Mouse (Mus musculus) layer of hippocampus, adult 9-10 months (tissue): ENCODE data around the gene Unc13a.

Experiments
- DNase-seq: peaks from one replicate; pipeline ENCODE4 v3.0.0; 2022; ENCODE audit warnings: low spot score

Gene Unc13a

DNA sequence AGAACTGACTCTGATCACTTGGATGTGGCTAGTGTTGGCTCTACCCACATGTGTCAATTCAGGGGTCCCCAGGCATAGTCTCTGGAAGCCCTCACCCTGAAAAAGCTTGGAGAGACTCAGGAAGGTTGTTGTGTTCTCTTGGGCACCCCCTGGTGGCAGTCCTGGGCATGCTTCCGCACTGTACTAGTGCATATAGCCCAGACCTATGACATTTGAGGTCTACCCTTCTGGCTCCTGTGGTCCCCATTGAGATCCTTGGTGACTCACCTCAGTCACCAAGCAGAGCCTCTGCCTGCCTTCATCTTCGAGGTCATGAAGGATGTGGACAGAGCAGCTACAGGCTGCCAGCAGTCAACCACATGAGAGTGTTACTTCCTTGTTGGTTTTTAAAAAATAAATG, 84.7 kb downstream of the Unc13a start:
- no peak for DNase-seq

DNA sequence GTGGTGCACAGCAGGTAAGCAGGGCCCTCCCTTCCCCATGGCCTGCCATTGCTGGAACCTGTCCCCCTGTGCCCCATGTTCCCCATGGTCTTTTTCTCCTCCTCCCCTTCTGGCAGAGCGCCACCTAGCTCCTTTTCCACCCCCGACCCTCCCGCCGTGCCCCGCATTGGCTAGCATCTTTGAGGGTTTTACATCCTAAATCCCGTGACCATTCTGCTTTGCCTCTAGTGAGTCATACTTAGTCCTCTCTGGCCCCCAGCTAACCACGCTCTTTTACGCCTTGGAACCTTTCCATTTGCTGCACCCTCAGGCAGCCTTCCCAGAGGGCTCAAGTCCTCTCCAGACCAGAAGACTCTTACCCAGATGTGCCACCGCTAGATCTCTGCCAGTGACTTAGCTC, 91.4 kb downstream of the Unc13a start:
- DNase-seq = no peak

DNA sequence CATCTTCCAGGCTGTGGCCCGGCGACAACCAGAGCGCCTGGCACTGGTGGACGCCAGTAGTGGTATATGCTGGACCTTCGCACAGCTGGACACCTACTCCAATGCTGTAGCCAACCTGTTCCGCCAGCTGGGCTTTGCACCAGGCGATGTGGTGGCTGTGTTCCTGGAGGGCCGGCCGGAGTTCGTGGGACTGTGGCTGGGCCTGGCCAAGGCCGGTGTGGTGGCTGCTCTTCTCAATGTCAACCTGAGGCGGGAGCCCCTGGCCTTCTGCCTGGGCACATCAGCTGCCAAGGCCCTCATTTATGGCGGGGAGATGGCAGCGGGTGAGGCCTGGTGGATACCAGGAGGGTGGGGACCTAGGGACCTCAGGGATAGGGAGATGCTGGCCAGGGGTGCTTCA, 92.1 kb downstream of the Unc13a start:
- DNase-seq = no peak

DNA sequence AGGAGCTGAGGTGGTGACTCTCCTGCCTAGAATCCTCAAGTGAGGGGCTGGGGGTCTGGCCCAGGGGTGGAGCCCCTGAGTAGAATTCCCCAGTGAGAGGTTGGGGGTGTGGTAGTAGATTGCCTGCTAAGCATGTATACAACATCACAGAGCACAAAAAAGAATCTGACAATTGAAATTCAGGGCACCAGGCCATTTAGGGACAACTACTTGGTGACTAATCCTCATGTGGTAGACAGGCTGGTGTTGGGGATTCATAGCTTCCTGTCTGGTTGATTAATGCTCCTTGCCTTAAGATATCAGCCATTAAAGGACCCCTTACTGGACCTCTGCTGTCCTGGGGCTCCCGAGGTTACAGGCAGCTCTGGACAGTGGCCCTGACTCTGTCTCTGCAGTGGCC, 92.5 kb downstream of the Unc13a start:
- no peak for DNase-seq

DNA sequence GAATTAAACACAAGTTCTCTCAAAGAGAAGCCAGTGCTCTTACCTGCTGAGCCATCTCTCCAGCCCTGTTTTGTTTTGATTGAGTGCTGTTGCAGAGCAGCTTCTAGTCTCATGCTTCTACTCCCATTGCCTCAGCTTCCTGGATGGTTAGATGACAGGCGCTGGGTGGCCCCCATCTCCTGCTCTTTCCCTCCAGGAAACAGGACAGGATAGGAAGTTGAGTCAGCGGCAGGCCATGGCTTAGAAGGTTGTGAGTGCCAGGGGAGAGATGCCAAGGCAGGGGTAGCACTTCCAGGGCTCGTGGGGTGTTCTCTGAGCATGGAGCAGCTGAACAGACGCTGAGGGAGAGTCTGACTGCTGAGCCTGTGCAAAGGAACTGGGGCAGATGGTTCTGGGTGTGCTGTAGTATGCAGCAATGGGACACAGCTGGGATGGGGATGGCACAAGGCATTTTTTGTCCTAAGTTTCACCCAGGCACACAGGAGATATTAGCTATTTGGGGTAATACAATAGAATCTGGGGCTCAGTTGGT, 93.6 kb downstream of the Unc13a start:
- no peak for DNase-seq

DNA sequence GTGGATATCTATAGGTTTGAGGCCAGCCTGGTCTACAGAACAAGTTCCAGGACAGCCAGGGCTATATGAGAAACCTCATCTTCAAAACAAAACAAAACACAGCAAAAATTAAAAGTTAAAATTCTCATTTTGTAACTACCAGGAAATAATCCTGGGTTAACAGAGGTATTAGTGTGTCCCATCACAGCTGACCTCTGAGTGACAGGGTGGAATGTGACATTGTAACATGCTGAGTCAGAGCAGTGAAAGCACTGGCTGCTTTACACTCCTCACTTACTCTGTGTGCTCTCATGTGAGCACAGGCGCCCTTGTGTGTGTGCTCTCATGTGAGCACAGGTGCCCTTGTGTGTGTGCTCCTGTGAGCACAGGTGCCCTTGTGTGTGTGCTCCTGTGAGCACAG, 96.5 kb downstream of the Unc13a start:
- DNase-seq = no peak

DNA sequence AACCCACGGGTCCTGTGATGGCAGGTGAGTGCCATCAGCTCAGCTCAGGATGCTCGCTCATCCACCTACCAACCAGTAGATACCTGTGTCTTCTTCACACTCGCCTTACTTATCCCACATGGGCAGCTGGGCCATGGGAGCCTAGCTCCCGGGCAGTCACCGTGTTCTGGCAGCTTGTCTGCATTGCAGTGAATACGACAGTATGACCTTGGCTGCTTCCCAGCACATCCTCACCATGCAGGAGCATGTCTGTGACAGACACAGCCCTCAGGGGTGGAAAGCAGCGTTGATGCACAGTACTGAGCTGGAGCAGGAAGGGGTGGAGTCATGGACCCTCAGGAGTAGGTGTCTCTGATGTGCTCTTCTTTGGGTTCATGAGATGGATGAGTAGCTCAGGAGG, 97.1 kb downstream of the Unc13a start:
- no peak for DNase-seq
